ENCODE assay signal across 7 mouse cellular contexts in genomic region chr11:104441475-104442332, GRCm38 (mm10). TPM values are rescaled to one million over a fixed set of nuclear protein-coding genes. Genes with fewer than 3 reads are reported as not detected.
DNase-seq lines count a peak whose midpoint lies in the region; ATAC-seq and TF ChIP-seq lines count a peak whose summit lies in the region.

No protein-coding gene starts in this region.

- peaks cover 22% of the 10 kb centered on the region for H3K4me1 ChIP-seq in embryonic facial prominence, embryonic 14.5 days (ENCODE audit: control insufficient read depth, insufficient read depth, low read length)
- peaks cover 25% of the 10 kb centered on the region for H3K4me1 ChIP-seq in limb, embryonic 13.5 days
- peaks cover 22% of the 10 kb centered on the region for H3K4me1 ChIP-seq in midbrain, embryonic 16.5 days (ENCODE audit: control insufficient read depth, insufficient read depth, low read length)
- H3K4me1 ChIP-seq in spleen, adult 2 months (ENCODE audit: control insufficient read depth, insufficient read depth, insufficient read length): peaks cover 3% of the 10 kb centered on the region; the same call in 1 of the 2 replicates

- TF ChIP-seq POLR2A in spleen, adult 2 months (IDR thresholded peaks at IDR 0.05; ENCODE audit: low read depth, low read length): no peak; the same call in 1 of the 2 replicates

- H3K27me3 ChIP-seq in embryonic facial prominence, embryonic 14.5 days (replicated peaks; ENCODE audit: control insufficient read depth, insufficient read depth, low read length): no peaks in the 10 kb centered on the region
- no peaks in the 10 kb centered on the region for H3K27me3 ChIP-seq in limb, embryonic 13.5 days
- no peaks in the 10 kb centered on the region for H3K27me3 ChIP-seq in midbrain, embryonic 16.5 days (ENCODE audit: control insufficient read depth, insufficient read depth, low read depth, low read length)
- no peaks in the 10 kb centered on the region for H3K27me3 ChIP-seq in spleen, adult 2 months (ENCODE audit: control insufficient read depth, insufficient read depth, low read length)

- no peak for TF ChIP-seq CTCF in spleen, adult 2 months (IDR thresholded peaks at IDR 0.05; ENCODE audit: extremely low read depth, insufficient read depth, insufficient read length, insufficient replicate concordance)

- H3K4me2 ChIP-seq in embryonic facial prominence, embryonic 14.5 days (ENCODE audit: low read depth, low read length): peak overlapping the region; percentile 80
- H3K4me2 ChIP-seq in limb, embryonic 13.5 days (replicated peaks): peak overlapping the region; percentile 75
- peak overlapping the region; percentile 67 for H3K4me2 ChIP-seq in midbrain, embryonic 16.5 days (ENCODE audit: low read length)

- peak overlapping the region; percentile 99 for H3K9ac ChIP-seq in embryonic facial prominence, embryonic 14.5 days (ENCODE audit: low read depth, low read length)
- H3K9ac ChIP-seq in limb, embryonic 13.5 days: peak overlapping the region; percentile 99
- H3K9ac ChIP-seq in midbrain, embryonic 16.5 days (ENCODE audit: low read depth, low read length): peak overlapping the region; percentile 96

- no peaks in the 10 kb centered on the region for H3K9me3 ChIP-seq in embryonic facial prominence, embryonic 14.5 days (ENCODE audit: control insufficient read depth, low read length)
- H3K9me3 ChIP-seq in limb, embryonic 13.5 days: no peaks in the 10 kb centered on the region
- no peaks in the 10 kb centered on the region for H3K9me3 ChIP-seq in midbrain, embryonic 16.5 days (replicated peaks; ENCODE audit: control insufficient read depth, low read length, poor library complexity, severe bottlenecking)

- peak overlapping the region; percentile 100 for H3K27ac ChIP-seq in embryonic facial prominence, embryonic 14.5 days (replicated peaks; ENCODE audit: low read depth, low read length)
- peak overlapping the region; percentile 100 for H3K27ac ChIP-seq in limb, embryonic 13.5 days
- peak overlapping the region; percentile 100 for H3K27ac ChIP-seq in midbrain, embryonic 16.5 days (ENCODE audit: low read length)
- H3K27ac ChIP-seq in spleen, adult 2 months (ENCODE audit: insufficient read depth, low read length): peak overlapping the region; percentile 99

- DNase-seq in adrenal gland, postnatal 4 days (ENCODE audit: low spot score in 2 of 2): peak; percentile 41 to 47
- peak; percentile 90 for DNase-seq in embryonic facial prominence, embryonic 14.5 days (ENCODE audit: low spot score)
- DNase-seq in heart, adult 8-10 months (ENCODE audit: low spot score): peak; percentile 82
- peak; percentile 78 for DNase-seq in kidney, adult 9 months
- DNase-seq in spleen, adult 2 months (ENCODE audit: low read depth in 1 of 2, low spot score in 2 of 2): peak in 1 of 2 experiments; percentile 66

- 1% methylated on average over 25 of the region's 92 CpGs for WGBS in embryonic facial prominence, embryonic 14.5 days
- under 1% methylated on average over 34 of the region's 92 CpGs for WGBS in limb, embryonic 13.5 days
- under 1% methylated on average over 53 of the region's 92 CpGs for WGBS in midbrain, embryonic 16.5 days
- WGBS in spleen, adult 2 months: under 1% methylated on average over 70 of the region's 92 CpGs

- peak overlapping the region; percentile 88 for H3K4me3 ChIP-seq in embryonic facial prominence, embryonic 14.5 days (ENCODE audit: low read depth, low read length)
- H3K4me3 ChIP-seq in limb, embryonic 13.5 days: peak overlapping the region; percentile 69
- peak overlapping the region; percentile 84 for H3K4me3 ChIP-seq in midbrain, embryonic 16.5 days (ENCODE audit: low read depth, low read length)
- peak overlapping the region; percentile 90 for H3K4me3 ChIP-seq in spleen, adult 2 months (ENCODE audit: extremely low read depth, insufficient read depth, insufficient read length)

- peak; percentile 55 for ATAC-seq in embryonic facial prominence, embryonic 14.5 days (ENCODE audit: low read depth)
- peak; percentile 48 for ATAC-seq in limb, embryonic 13.5 days (ENCODE audit: low FRiP score, low read depth)
- peak; percentile 44 for ATAC-seq in midbrain, embryonic 16.5 days

- H3K36me3 ChIP-seq in embryonic facial prominence, embryonic 14.5 days (ENCODE audit: control insufficient read depth, insufficient read depth, low read length): no peaks in the 10 kb centered on the region
- H3K36me3 ChIP-seq in limb, embryonic 13.5 days: no peaks in the 10 kb centered on the region
- H3K36me3 ChIP-seq in midbrain, embryonic 16.5 days (ENCODE audit: control insufficient read depth, insufficient read depth, low read length): no peaks in the 10 kb centered on the region
- H3K36me3 ChIP-seq in spleen, adult 2 months (ENCODE audit: control insufficient read depth, insufficient read depth, low read length): no peaks in the 10 kb centered on the region

RNA-seq across cellular contexts. Expression of gene Kansl1, which starts 27.0 kb away (rescaled TPM):
- total RNA-seq in adrenal gland, postnatal 4 days (2021): 10 to 100 TPM; 63.3 to 63.6 TPM
- 26.0 and 27.9 TPM in 2 replicates for polyA plus RNA-seq in embryonic facial prominence, embryonic 14.5 days (2014; fragmentation: Nextera tagmentation; extraction: Ambion mirVana)
- 10 to 100 TPM; 27.0 to 30.0 (median 28.8) TPM for total RNA-seq in heart, adult 8-10 months (2022)
- polyA plus RNA-seq in limb, embryonic 13.5 days (2015; fragmentation: Nextera tagmentation; extraction: Ambion mirVana): 26.6 and 30.1 TPM in 2 replicates
- 27.9 and 28.2 TPM in 2 replicates for polyA plus RNA-seq in midbrain, embryonic 16.5 days (2015; fragmentation: Nextera tagmentation; extraction: Ambion mirVana)
- 93.0 and 120 TPM in 2 replicates for polyA plus RNA-seq in spleen, adult 2 months (2012; rRNA removed)
